Mouse (Mus musculus): ENCODE data around the gene Gm20388.

DNA sequence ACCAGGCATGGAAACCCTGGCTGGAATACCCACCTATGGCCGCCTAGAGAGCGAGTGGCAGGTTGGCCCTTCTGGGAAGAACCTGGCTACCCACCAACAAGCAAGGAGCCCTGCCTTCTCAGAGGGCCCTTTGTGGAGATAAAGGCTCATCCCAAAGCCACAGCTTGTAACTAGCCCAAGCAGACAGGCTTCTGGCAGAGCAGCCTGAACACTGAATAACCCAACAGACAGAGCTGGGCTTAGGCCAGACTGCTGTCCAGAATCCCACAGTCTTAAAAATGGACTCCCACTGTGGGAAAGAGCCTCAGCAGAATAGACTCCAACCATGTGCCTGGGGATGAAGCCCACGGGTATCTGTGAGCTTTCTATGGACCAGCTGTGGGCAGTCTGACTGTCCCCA lies 1973.5 kb downstream of the Gm20388 start:
- TF ChIP-seq CTCF (IDR thresholded peaks at IDR 0.05; ENCODE audit: low read depth) (no peak), EP300 (IDR thresholded peaks at IDR 0.05; ENCODE audit: low read depth) (no peak)

Measured in liver, embryonic 14.5 days (tissue).